Mouse (Mus musculus): ENCODE measurements around the gene Rnf141.

Rnf141 gene

GRCm38 (mm10) chr7:110796367-110797051, 47.7 kb downstream of the Rnf141 start:
- DNase-seq (ENCODE audit: low spot score in 2 of 2) = no peak

- no peak for DNase-seq (ENCODE audit: low spot score in 2 of 2)
These were observed 49.5 kb downstream of the Rnf141 start for GRCm38 (mm10) chr7:110794722-110795121.

GRCm38 (mm10) chr7:110792834-110793233, 51.4 kb downstream of the Rnf141 start:
- DNase-seq (ENCODE audit: low spot score in 2 of 2) = no peak

GRCm38 (mm10) chr7:110792201-110792600, 52.1 kb downstream of the Rnf141 start:
- no peak for DNase-seq (ENCODE audit: low spot score in 2 of 2)

GRCm38 (mm10) chr7:110790878-110791277, 53.4 kb downstream of the Rnf141 start:
- DNase-seq (ENCODE audit: low spot score in 2 of 2) = peak in 1 of 2 experiments; percentile 54

- DNase-seq (ENCODE audit: low spot score in 2 of 2) = no peak
These were observed 56.9 kb downstream of the Rnf141 start for GRCm38 (mm10) chr7:110787310-110787709.

GRCm38 (mm10) chr7:110785741-110786146, 58.5 kb downstream of the Rnf141 start:
- no peak for DNase-seq (ENCODE audit: low spot score in 2 of 2)

- no peak for DNase-seq (ENCODE audit: low spot score in 2 of 2)
These were observed 59.3 kb downstream of the Rnf141 start for GRCm38 (mm10) chr7:110784965-110785364.

GRCm38 (mm10) chr7:110782845-110783478, 61.3 kb downstream of the Rnf141 start:
- DNase-seq (ENCODE audit: low spot score in 2 of 2) = no peak

- no peak for DNase-seq (ENCODE audit: low spot score in 2 of 2)
These were observed 62.1 kb downstream of the Rnf141 start for GRCm38 (mm10) chr7:110782135-110782534.

GRCm38 (mm10) chr7:110781231-110781711, 63.0 kb downstream of the Rnf141 start:
- DNase-seq (ENCODE audit: low spot score in 2 of 2) = no peak

- no peak for DNase-seq (ENCODE audit: low spot score in 2 of 2)
These were observed 63.7 kb downstream of the Rnf141 start for GRCm38 (mm10) chr7:110780520-110780919.

GRCm38 (mm10) chr7:110779605-110780111, 64.6 kb downstream of the Rnf141 start:
- no peak for DNase-seq (ENCODE audit: low spot score in 2 of 2)

GRCm38 (mm10) chr7:110778933-110779332, 65.3 kb downstream of the Rnf141 start:
- no peak for DNase-seq (ENCODE audit: low spot score in 2 of 2)

GRCm38 (mm10) chr7:110777146-110778001, 66.9 kb downstream of the Rnf141 start:
- no peak for DNase-seq (ENCODE audit: low spot score in 2 of 2)

GRCm38 (mm10) chr7:110774674-110775073, 69.6 kb downstream of the Rnf141 start:
- no peak for DNase-seq (ENCODE audit: low spot score in 2 of 2)

- DNase-seq (ENCODE audit: low spot score in 2 of 2) = no peak
These were observed 70.2 kb downstream of the Rnf141 start for GRCm38 (mm10) chr7:110774077-110774476.

GRCm38 (mm10) chr7:110773204-110774002, 70.9 kb downstream of the Rnf141 start:
- no peak for DNase-seq (ENCODE audit: low spot score in 2 of 2)

- no peak for DNase-seq (ENCODE audit: low spot score in 2 of 2)
These were observed 71.9 kb downstream of the Rnf141 start for GRCm38 (mm10) chr7:110772343-110772742.

- DNase-seq (ENCODE audit: low spot score in 2 of 2) = no peak
These were observed 73.3 kb downstream of the Rnf141 start for GRCm38 (mm10) chr7:110770949-110771348.

- no peak for DNase-seq (ENCODE audit: low spot score in 2 of 2)
These were observed 75.2 kb downstream of the Rnf141 start for GRCm38 (mm10) chr7:110769094-110769493.
